Mouse (Mus musculus): ENCODE measurements around the gene 1700022I11Rik.

- TF ChIP-seq CTCF (IDR thresholded peaks at IDR 0.05; ENCODE audit: control insufficient read depth, insufficient read depth, insufficient read length) (no peak), MYOD1 (IDR thresholded peaks at IDR 0.05; ENCODE audit: control insufficient read depth, insufficient read length, low read depth) (no peak), MAX (IDR thresholded peaks at IDR 0.05) (no peak)
Observed at GRCm38 (mm10) chr4:42949051-42949675, 20.2 kb upstream of the 1700022I11Rik start.
